Mouse (Mus musculus): ENCODE data around the gene Arsa. TPM values are rescaled to one million over a fixed set of nuclear protein-coding genes. Genes with fewer than 3 reads are reported as not detected.

Gene Arsa
- total and polyA plus RNA-seq, 3 experiments: 9.1 to 28.1 TPM; not detected in 1

- DNase-seq (ENCODE audit: low read depth, low spot score): no peak
- H3K4me3 ChIP-seq (ENCODE audit: control insufficient read depth in 1 of 2, insufficient read depth in 1 of 2, low read depth in 2 of 2, low read length in 2 of 2): no peak within 1 kb of the TSS
- H3K9ac ChIP-seq (ENCODE audit: control insufficient read depth, low read depth, low read length, poor library complexity, severe bottlenecking): no peak within 1 kb of the TSS
- H3K4me1 ChIP-seq (ENCODE audit: control insufficient read depth in 1 of 2, insufficient read depth in 2 of 2, low read length in 2 of 2): no peaks in the 10 kb centered on the region
- H3K27ac ChIP-seq (ENCODE audit: control insufficient read depth, low read depth, low read length): no peak within 1 kb of the TSS
- no peaks in the 10 kb centered on the region for H3K36me3 ChIP-seq (ENCODE audit: control insufficient read depth in 1 of 2, insufficient read depth in 2 of 2, low read length in 2 of 2)
- H3K27me3 ChIP-seq (ENCODE audit: control insufficient read depth in 1 of 2, insufficient read depth in 2 of 2, low read length in 2 of 2): peaks cover 2 to 3% of the 10 kb centered on the region in 2 experiments; a peak in 3 of 4 replicates
- H3K9me3 ChIP-seq (replicated peaks; ENCODE audit: insufficient read depth, low read length): no peaks in the 10 kb centered on the region
- no peaks in the 10 kb centered on the region for H3K79me2 ChIP-seq (ENCODE audit: control insufficient read depth, insufficient read depth, low read length, poor library complexity)
- no peak for TF ChIP-seq GATA1 (IDR thresholded peaks at IDR 0.05; ENCODE audit: low read depth, low read length)
- TF ChIP-seq ZMIZ1 (IDR thresholded peaks at IDR 0.05; ENCODE audit: low read depth, low read length): no peak
- no peak for TF ChIP-seq MAX (IDR thresholded peaks at IDR 0.05; ENCODE audit: low read length)
- no peak for TF ChIP-seq MYC (IDR thresholded peaks at IDR 0.05; ENCODE audit: low read depth, low read length)
- TF ChIP-seq ZC3H11A (IDR thresholded peaks at IDR 0.05; ENCODE audit: low read depth, low read length): no peak
- no peak for TF ChIP-seq USF1 (IDR thresholded peaks at IDR 0.05; ENCODE audit: low read depth, low read length)
- TF ChIP-seq HCFC1 (IDR thresholded peaks at IDR 0.05; ENCODE audit: low read depth, low read length): no peak
- TF ChIP-seq BHLHE40 (IDR thresholded peaks at IDR 0.05; ENCODE audit: borderline replicate concordance, low read depth, low read length): no peak
- no peak for TF ChIP-seq POLR2AphosphoS2 (IDR thresholded peaks at IDR 0.05; ENCODE audit: low read length)
- no peak for TF ChIP-seq MXI1 (IDR thresholded peaks at IDR 0.05; ENCODE audit: low read depth, low read length)
- TF ChIP-seq TAL1 (IDR thresholded peaks at IDR 0.05; ENCODE audit: low read length): no peak
- no peak for TF ChIP-seq POLR2AphosphoS5 (IDR thresholded peaks at IDR 0.05; ENCODE audit: borderline replicate concordance, low read depth, low read length)
- TF ChIP-seq NRF1 (IDR thresholded peaks at IDR 0.05; ENCODE audit: insufficient read depth, low read depth, low read length, poor library complexity, severe bottlenecking): no peak
- no peak for TF ChIP-seq ELF1 (IDR thresholded peaks at IDR 0.05; ENCODE audit: low read depth, low read length)
- TF ChIP-seq USF2 (IDR thresholded peaks at IDR 0.05; ENCODE audit: borderline replicate concordance in 1 of 2, insufficient read depth in 1 of 2, low read depth in 1 of 2, low read length in 2 of 2): no peak
- TF ChIP-seq SMC3 (IDR thresholded peaks at IDR 0.05; ENCODE audit: low read depth, low read length): no peak
- TF ChIP-seq POLR2A (IDR thresholded peaks at IDR 0.05; ENCODE audit: control insufficient read depth in 1 of 2, insufficient read depth in 1 of 2, low read depth in 1 of 2, low read length in 2 of 2, poor library complexity in 1 of 2): no peak
- no peak for TF ChIP-seq TCF12 (IDR thresholded peaks at IDR 0.05; ENCODE audit: low read depth, low read length)
- no peak for TF ChIP-seq TBP (IDR thresholded peaks at IDR 0.05; ENCODE audit: low read depth, low read length)
Measured at GRCm38 (mm10) chr15:89453865-89454478, 23.3 kb downstream of the Arsa start, which contains the start of gene Mapk8ip2. TSS of gene Mapk8ip2 (plus strand) at chr15:89453913.

Data from MEL (cell line).